Mouse (Mus musculus) thymus, postnatal 0 days (tissue): Measurements from ENCODE around the gene Syt8. TPM values are rescaled to one million over a fixed set of nuclear protein-coding genes. Genes with fewer than 3 reads are reported as not detected.

Experiments
- DNase-seq: peaks from one replicate; pipeline ENCODE4 v3.0.0-alpha.2; 2015; ENCODE audit warnings: low spot score
- polyA plus RNA-seq: library from polyadenylated mRNA; unstranded; fragments of >200 nt; fragmentation: Nextera tagmentation; extraction: Ambion mirVana; gene quantifications from 2 replicates; pipeline ENCODE4 v1.2.1, GENCODE M21; 2015

Gene Syt8
- polyA plus RNA-seq, 1 experiment from 2014 or later = 0.34 TPM

DNA sequence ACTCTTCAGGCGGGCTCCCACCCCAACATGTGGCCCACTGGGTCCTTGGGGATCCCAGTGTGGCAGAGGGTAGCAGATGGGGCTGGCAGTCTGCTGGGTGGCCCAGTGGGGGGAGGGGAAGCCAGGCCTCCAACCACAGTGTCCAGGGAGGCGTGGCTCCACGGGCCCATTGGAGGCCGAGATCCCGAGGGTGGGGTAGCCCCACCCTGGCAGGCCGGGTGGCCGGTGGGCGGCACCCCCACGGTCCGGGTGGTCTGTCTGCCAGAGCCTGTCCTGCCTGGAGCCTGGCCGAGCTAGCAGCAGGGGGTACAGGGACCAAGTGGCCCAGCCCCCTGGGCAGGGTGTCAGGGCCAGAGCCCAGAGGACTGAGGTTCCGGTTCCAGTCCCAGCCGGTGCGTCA is 40.1 kb downstream of the Syt8 start:
- no peak for DNase-seq

DNA sequence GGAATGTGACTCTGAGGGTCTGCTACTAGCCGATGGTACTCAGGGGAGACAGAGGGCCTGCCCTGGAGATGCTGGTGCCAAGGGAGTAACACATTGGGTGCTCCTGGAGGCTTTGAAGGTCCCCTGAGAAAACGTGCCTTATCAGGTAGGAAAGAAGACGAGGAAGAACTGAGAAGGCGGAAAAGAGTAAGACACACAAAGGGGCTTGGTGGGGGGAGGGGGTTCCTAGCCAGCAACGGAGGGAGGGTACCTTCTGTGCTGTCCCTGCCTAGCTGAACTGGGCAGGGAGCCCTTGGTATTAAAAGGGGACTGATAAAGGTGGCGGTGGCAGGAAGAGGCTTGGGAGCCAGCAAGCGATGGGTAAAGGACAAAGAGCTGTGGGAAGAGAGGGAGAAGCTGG is 41.0 kb downstream of the Syt8 start:
- DNase-seq = no peak

DNA sequence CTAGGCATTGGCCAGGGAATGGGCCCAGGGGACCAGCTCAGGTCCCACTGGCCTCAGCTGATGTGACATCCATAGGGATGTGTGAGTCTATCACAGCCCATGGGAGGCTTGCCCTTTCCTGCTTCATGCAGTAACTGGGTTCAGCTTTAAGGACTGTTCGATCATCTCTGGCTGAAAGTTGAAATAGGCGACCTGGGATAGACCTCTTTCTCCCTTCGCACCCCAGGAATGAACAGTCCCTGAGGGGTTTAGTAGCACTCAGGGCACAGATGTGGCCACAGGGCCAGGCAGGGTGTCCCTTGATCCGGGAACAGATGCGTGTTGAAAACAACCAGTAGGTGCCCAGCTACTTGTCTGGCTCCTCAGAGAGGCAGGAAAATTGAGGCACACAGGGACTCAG is 41.6 kb downstream of the Syt8 start:
- DNase-seq = no peak

- DNase-seq = no peak
These were observed 42.3 kb downstream of the Syt8 start for GRCm38 (mm10) chr7:142476795-142477452.

DNA sequence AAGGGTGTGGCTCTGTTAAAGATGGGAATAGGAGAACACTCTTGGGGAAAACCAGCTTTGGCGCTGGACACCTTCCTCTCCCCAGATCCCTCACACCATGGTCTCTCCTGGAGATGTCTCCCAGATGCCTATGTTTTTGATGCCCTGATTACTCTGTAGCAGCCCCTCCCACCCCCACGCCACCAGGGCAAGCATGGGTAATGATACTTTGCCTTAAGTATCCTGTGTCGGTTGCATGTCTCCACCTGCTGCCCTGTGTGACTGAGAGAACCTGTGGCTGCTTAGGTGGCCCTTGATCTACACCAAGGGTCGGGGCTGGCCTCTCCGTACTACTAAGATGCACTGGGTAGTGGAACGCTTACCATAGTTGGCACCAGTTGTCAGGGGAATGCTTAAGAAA is 43.4 kb downstream of the Syt8 start:
- DNase-seq = no peak

GRCm38 (mm10) chr7:142478574-142478973 is 43.9 kb downstream of the Syt8 start:
- no peak for DNase-seq

DNA sequence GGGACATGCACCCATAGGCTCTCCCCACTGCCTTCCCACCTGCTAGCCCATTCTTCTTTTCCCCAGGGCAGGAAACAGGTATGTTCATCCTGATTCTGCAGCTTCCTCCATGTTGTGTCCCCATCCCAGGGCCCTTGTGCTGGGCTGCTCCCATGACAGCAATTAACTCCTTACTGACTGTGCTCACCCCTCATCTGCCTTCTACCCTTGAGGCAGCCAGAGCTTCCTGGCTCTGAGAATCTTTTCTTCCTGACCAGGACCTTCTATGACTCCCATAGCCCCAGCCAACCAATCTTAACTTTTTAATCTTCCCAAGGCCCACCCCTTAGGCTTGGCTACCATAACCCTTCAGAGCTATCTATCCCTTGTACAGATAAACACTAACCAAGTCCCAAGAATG is 44.7 kb downstream of the Syt8 start:
- no peak for DNase-seq

DNA sequence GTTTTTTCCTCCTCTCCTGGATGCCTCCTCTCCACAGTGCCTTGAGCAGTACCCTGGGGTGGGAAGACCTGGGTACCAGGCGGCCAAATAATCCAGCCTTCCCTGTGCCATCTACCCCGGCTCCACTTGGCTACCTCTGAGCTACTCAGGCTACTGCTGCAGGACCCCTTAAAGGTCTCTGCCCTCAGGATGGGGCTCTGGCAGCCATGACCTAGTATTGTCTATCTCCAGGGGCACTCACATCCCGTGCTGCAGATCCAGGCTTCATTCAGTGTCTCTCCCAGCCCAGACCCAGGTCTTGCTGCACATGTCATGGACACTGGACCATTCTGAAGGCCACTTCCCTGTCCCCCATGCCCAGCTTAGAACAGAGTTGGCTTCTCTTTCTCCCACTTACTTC is 45.2 kb downstream of the Syt8 start:
- no peak for DNase-seq

GRCm38 (mm10) chr7:142480661-142481060 is 46.0 kb downstream of the Syt8 start:
- DNase-seq = peak; percentile 32

GRCm38 (mm10) chr7:142481186-142481567 is 46.5 kb downstream of the Syt8 start:
- DNase-seq = peak; percentile 45

DNA sequence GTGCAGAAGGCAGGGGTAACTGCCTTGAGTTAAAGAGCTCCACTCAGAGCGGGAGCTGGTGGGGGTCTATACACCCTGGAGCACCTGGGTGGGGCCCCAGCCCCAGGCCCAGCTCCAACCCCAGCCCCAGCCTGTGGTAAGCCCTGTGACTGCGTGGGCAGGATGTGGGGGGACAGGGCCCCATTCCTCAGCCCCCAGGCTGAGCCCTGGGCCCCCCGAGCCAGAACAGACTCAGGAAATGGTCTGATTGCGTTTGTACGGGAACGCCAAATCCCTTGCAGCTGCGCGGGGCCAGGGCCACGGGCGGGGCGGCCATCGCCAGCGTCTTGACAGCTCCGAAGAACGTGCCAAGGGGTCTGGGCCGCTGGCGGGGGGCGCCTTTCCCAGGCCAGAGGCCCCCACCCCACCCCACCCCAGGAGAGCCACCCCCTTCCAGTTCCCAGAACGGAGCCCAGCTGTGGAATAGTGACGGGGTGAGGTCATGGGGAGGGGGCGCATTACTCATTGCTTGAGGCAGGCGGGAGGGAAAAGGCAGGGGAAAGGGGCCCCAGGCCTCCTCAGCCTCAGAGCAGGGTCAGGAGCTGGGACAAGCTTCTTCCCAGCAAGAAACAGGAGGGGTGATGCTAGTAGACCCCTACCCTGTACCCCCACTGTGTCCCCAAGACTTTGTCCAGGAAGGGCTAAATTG is 47.1 kb downstream of the Syt8 start:
- peak; percentile 91 for DNase-seq

DNA sequence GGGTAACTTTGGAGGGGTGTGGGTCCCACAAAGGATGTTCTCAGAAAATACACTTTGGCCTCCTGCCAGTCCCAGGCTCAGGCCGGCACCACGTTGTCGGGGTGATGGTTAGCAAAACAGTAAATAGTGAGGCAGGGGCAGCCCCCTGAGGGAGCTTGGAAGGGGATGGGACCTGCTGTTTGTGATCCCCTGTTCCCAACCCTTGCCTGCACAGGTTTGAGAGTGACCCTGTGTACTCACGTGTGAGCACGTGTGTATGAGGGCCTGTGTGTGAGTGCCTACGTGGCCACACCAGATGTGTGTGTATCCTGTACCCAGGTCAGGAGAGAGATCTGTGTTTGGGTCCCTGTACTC is 47.6 kb downstream of the Syt8 start:
- no peak for DNase-seq

- DNase-seq = no peak
These were observed 48.5 kb downstream of the Syt8 start for GRCm38 (mm10) chr7:142483136-142483535.

GRCm38 (mm10) chr7:142484780-142485179 is 50.1 kb downstream of the Syt8 start:
- DNase-seq = no peak

DNA sequence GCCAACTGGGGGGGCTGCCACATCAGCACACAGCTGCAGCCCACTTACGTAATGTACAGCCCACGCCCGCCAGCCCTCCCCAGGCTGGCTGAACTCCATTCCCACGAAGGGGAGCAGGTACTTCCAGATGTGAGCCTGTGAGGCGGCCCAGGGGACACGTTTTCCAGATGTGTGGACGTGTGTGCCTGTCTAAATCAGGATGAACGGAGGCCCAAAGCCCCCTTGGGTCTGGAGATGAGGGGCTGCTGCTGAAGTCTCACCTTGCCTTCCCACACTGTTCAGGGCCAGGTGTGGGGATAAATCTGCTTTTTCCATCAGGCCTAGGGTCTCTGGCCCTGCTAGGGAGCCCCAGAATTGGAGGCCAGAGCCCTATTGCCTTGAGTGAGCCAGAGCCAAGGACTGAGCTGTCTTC is 52.1 kb downstream of the Syt8 start:
- DNase-seq = no peak

- DNase-seq = no peak
These were observed 52.8 kb downstream of the Syt8 start for GRCm38 (mm10) chr7:142487341-142487859.

- no peak for DNase-seq
These were observed 53.4 kb downstream of the Syt8 start for GRCm38 (mm10) chr7:142488053-142488452.

Other genes starting within 250 kb of the Syt8 start
- not detected in 2 replicates for gene Gm10153, start 244.5 kb upstream of the Syt8 start, polyA plus RNA-seq
- not detected in 2 replicates for gene Krtap5-3, start 233.5 kb upstream of the Syt8 start, polyA plus RNA-seq
- gene Gm7579, start 223.0 kb upstream of the Syt8 start, polyA plus RNA-seq = not detected in 2 replicates
- 0.16 TPM in 1 of 2 replicates, not detected in the other for gene Krtap5-5, start 204.9 kb upstream of the Syt8 start, polyA plus RNA-seq
- not detected in 2 replicates for gene Gm40460, start 193.8 kb upstream of the Syt8 start, polyA plus RNA-seq
- not detected in 2 replicates for gene Gm2431, start 176.5 kb upstream of the Syt8 start, polyA plus RNA-seq
- not detected in 2 replicates for gene Gm4559, start 160.5 kb upstream of the Syt8 start, polyA plus RNA-seq
- not detected in 2 replicates for gene Krtap5-1, start 137.7 kb upstream of the Syt8 start, polyA plus RNA-seq
- gene Krtap5-4, start 131.3 kb upstream of the Syt8 start, polyA plus RNA-seq = not detected in 2 replicates
- 8.5 and 10.6 TPM in 2 replicates for gene Ifitm10, start 61.1 kb upstream of the Syt8 start, polyA plus RNA-seq
- gene Gm49369, start 52.2 kb upstream of the Syt8 start, polyA plus RNA-seq = 5.1 TPM in 1 of 2 replicates, not detected in the other
- 395 and 403 TPM in 2 replicates for gene Ctsd, start 46.8 kb upstream of the Syt8 start, polyA plus RNA-seq
- gene Tnni2, start 7.0 kb downstream of the Syt8 start, polyA plus RNA-seq = 14.1 and 14.3 TPM in 2 replicates
- 655 and 664 TPM in 2 replicates for gene Lsp1, start 26.0 kb downstream of the Syt8 start, polyA plus RNA-seq
- gene Tnnt3, start 64.0 kb downstream of the Syt8 start, polyA plus RNA-seq = 4.7 and 5.2 TPM in 2 replicates
- gene Mrpl23, start 97.8 kb downstream of the Syt8 start, polyA plus RNA-seq = 20.1 and 20.7 TPM in 2 replicates
- 53.2 and 64.1 TPM in 2 replicates for gene Igf2, start 232.0 kb downstream of the Syt8 start, polyA plus RNA-seq
- gene Gm49394, start 235.1 kb downstream of the Syt8 start, polyA plus RNA-seq = 0.08 TPM in 1 of 2 replicates, not detected in the other